Mouse (Mus musculus) mouse trophoblast stem cell (cell line): Measurements from ENCODE around the gene Hist1h4c.
"Not testable (repeated sequence)": the region's sequence is repeated elsewhere in the genome, so short reads cannot be mapped to it uniquely, and the experiment has no call there.

Experiments used
- in situ Hi-C, 2 experiments: fragments of 300-500 bp; cut with MseI, MboI; formaldehyde crosslinking; loops; 2 replicates in 1 of 2; 3 replicates in 1 of 2; pipeline ENCODE4 v1.15.1; 2025

Hist1h4c gene

GRCm38 (mm10) chr13:23729706-23730105 is 31.5 kb upstream of the Hist1h4c start:
- in situ Hi-C loops: loop anchor here in 1 of 2 experiments (5.0 kb wide), 1 partner anchor 32 kb away; the partner anchor contains the start of genes Hist1h1t and Hist1h4c

GRCm38 (mm10) chr13:23729192-23729525 is 30.9 kb upstream of the Hist1h4c start:
- in situ Hi-C loops: no loop called here

GRCm38 (mm10) chr13:23728472-23729191 is 30.4 kb upstream of the Hist1h4c start:
- in situ Hi-C loops: no loop called here

GRCm38 (mm10) chr13:23725213-23725612 is 27.0 kb upstream of the Hist1h4c start:
- in situ Hi-C loops: no loop called here

GRCm38 (mm10) chr13:23724239-23724638 is 26.0 kb upstream of the Hist1h4c start:
- in situ Hi-C loops: no loop called here

GRCm38 (mm10) chr13:23717593-23718245 is 19.5 kb upstream of the Hist1h4c start:
- in situ Hi-C loops: not testable (repeated sequence)

- in situ Hi-C loops: no loop called here
Observed at GRCm38 (mm10) chr13:23717176-23717575, 18.9 kb upstream of the Hist1h4c start.

GRCm38 (mm10) chr13:23716261-23717042 is 18.2 kb upstream of the Hist1h4c start:
- in situ Hi-C loops: no loop called here

GRCm38 (mm10) chr13:23710374-23711089 is 12.3 kb upstream of the Hist1h4c start, which contains the start of gene Hfe:
Hfe (minus strand) TSS chr13:23710854.
- in situ Hi-C loops: no loop called here

- in situ Hi-C loops: no loop called here
Observed at GRCm38 (mm10) chr13:23709714-23710373, 11.6 kb upstream of the Hist1h4c start.

- in situ Hi-C loops: no loop called here
Observed at GRCm38 (mm10) chr13:23708654-23709053, 10.4 kb upstream of the Hist1h4c start.

- in situ Hi-C loops: no loop called here
Observed at GRCm38 (mm10) chr13:23708041-23708440, 9.8 kb upstream of the Hist1h4c start.

GRCm38 (mm10) chr13:23706771-23707170 is 8.5 kb upstream of the Hist1h4c start:
- in situ Hi-C loops: no loop called here

- in situ Hi-C loops: no loop called here
Observed at GRCm38 (mm10) chr13:23705751-23706356, 7.6 kb upstream of the Hist1h4c start.

GRCm38 (mm10) chr13:23702801-23703200 is 4.5 kb upstream of the Hist1h4c start:
- in situ Hi-C loops: loop anchor here in 1 of 2 experiments (5.0 kb wide), 1 partner anchor 34 kb away; the partner anchor contains the start of gene Hist1h1c

- in situ Hi-C loops: loop anchor here in 1 of 2 experiments (5.0 kb wide), 1 partner anchor 35 kb away; the partner anchor contains the start of gene Hist1h1c
Observed at GRCm38 (mm10) chr13:23702220-23702619, 4.0 kb upstream of the Hist1h4c start.

- in situ Hi-C loops: loop anchor here in 1 of 2 experiments (5.0 kb wide), 1 partner anchor 36 kb away; the partner anchor contains the start of gene Hist1h1c
Observed at GRCm38 (mm10) chr13:23700786-23701520, 2.7 kb upstream of the Hist1h4c start.

GRCm38 (mm10) chr13:23699767-23700166 is 1.5 kb upstream of the Hist1h4c start:
- in situ Hi-C loops: loop anchor here (5.0 kb wide), 2 partner anchors 33 to 38 kb away; partner anchors contain the start of gene Hist1h1c (in 1 of the 2)

GRCm38 (mm10) chr13:23698996-23699395 is 742 bp upstream of the Hist1h4c start:
- in situ Hi-C loops: loop anchor here in 1 of 2 experiments (5.0 kb wide), 1 partner anchor 33 kb away; no protein-coding TSS in a partner anchor
